Mouse (Mus musculus) kidney, adult 8-10 months (tissue): ENCODE measurements around the gene Odaph.
A peak's percentile ranks its signal among the peaks of the same experiment; 100 is the strongest.
"Not testable (repeated sequence)": the region's sequence is repeated elsewhere in the genome, so short reads cannot be mapped to it uniquely, and the experiment has no call there.

Experiments
- DNase-seq, 2 experiments: peaks; one replicate each; pipeline ENCODE4 v3.0.0; 2022

Odaph gene

DNA sequence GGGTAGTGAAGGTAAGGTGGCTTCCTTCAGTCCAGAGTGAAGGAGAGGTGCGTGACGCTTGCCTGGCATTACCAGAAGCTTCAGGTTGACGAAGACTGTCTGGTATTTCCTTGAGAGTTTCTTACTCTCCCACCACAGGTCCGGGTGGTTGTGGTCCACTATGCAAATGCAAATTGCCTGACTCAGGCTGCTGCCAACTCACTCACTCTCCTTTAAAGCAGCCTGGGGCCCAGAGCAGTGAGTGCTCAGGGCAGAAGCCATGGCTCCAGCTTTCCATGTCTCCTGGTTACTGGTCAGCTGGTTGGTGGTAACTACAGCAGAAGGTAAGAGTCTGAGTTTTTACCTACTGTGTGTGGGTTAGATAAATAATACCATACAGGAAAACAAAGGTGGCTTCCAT lies at the start of gene Odaph:
Gene Odaph, plus strand, starts transcription at position 240 of the 400 bp plus-strand sequence.
- no peak for DNase-seq

DNA sequence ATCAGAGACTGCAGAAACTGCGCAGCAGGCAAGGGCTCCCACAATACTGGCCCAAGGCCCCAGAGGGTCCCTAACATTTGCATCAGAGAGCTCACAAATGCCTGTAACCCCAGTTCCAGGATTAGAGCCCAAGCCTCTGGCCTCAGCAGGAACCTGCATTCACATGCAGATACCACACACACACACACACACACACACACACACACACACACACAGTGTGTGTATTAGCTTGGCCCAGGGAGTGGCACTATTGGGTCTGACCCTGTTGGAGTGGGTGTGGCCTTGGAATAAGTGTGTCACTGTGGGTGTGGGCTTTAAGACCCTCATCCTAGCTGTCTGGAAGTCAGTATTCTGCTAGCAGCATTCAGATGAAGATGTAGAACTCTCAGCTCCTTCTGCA lies 41.7 kb upstream of the Odaph start:
- DNase-seq = not testable (repeated sequence)

DNA sequence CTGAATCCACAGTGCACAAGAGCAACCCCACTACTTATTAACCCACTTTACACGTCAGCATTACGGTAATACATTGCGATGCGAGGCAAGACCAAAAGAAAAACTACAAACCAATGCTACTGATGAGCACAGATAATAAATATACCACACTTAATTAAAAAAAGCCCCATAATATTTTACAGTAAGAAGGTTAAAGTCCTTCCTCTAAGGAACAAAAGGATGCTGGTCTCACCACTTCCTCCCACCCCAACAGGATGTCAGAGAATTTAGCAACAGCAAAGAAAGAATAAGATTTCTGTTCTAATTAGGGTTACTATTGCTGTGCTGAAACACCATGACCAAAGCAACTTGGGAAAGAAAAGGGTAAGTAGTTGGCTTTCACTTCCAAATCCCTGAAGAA lies 40.3 kb upstream of the Odaph start:
- no peak for DNase-seq

DNA sequence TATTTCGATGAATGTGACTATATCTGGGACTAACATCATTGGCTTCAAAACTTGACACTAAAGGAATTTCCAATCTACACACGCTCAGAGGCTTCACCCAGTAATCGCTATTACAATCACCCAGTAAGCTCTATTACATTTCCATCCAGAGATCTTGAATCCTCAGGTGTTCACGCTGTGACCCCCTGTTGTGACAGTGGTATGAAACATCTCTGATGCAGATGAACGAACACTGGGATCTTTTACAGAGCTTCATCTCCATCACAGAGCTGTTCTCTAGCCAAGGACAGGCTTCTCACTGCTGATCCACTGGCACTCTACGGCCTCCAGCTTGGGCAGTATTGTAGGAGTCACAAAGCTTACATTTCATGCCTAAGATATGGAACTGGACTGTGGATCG lies 37.8 kb upstream of the Odaph start:
- no peak for DNase-seq

DNA sequence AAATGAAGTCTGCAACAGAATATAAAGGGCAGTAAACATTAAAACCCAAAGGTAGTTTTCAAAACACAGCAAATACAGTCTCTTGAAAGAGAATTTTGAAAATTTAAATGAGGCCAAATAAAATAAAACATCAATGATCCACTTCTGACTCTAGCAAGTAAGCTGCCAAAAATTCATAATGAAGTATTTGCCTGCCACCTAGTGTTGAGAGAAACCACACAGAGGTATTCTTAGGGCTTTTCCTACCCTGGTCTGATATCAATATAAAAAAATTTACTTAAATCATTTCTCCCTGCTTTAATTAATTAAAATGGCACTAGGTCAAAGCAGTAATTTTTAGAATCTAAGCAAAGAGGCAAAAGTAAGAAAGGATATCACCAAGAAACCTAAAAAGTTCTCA lies 35.9 kb upstream of the Odaph start:
- no peak for DNase-seq

DNA sequence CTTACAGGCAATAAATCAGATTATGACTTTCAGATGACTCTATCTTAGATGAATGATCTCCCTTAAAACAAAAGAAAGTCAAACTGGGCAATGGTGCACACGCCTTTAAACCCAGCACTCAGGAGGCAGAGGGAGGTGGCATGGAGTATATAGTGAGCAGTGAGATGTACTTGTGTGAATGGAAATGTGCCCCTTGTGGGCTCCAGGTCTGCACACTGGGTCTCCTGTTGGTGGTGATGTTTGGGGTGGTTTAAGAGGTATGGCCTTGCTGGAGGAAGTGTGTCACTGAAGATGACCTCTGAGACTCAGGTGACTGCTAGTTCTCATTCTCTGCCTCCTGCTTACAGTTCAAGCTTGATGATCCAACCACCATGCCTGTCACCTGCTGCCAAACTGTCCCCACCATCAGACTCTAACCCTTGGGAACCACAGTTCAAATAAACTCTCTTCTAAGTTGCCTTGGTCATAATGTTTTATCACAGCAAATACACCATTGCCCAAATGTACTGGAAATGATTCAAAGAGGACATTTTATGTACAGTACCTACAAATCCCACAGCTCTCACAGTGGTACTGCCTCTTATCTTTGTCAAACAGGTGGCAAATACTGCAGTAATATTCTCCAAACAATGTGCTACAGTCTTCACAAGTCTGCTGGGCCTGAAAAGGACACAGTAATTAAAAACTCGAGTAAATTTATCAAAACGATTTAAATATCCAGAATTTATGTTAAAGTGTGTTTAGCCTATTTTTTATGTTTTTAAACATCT lies 30.1 kb upstream of the Odaph start:
- DNase-seq = no peak

DNA sequence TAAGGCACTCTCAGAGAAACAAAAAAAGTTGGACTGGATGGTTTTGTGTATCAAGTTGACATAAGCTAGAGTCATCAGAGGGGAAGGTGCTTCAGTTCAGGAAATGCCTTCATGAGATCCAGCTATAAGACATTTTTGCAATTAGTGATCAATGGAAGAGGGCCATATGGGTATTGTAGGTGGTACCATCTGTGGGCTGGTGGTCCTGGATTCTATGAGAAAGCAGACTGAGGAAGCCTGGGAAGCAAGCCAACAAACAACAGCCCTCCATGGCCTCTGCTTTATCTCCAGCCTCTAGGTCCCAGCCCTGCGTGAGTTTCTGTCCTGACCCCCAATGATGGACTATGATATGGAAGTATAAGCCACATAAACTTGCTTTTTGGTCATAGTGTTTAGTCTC lies 28.2 kb upstream of the Odaph start:
- DNase-seq = no peak

DNA sequence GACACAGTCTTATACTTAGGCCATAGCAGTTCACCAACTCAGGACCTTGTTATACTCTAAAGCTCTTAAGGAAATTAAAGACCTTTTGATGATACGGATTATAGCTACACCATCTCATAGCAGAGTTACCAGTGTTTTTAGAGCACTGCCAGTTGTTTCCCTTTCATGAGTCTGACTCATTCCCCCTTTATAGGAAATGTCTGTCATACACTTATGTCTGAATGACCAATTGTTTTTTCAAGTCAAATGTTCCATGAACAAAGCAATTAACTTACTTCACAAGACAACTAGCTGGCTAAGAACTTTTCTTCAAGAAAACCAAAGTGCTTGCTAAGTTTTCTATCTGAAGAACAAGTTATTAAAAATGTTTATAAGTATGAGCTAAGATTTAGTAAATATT lies 27.3 kb upstream of the Odaph start:
- no peak for DNase-seq

DNA sequence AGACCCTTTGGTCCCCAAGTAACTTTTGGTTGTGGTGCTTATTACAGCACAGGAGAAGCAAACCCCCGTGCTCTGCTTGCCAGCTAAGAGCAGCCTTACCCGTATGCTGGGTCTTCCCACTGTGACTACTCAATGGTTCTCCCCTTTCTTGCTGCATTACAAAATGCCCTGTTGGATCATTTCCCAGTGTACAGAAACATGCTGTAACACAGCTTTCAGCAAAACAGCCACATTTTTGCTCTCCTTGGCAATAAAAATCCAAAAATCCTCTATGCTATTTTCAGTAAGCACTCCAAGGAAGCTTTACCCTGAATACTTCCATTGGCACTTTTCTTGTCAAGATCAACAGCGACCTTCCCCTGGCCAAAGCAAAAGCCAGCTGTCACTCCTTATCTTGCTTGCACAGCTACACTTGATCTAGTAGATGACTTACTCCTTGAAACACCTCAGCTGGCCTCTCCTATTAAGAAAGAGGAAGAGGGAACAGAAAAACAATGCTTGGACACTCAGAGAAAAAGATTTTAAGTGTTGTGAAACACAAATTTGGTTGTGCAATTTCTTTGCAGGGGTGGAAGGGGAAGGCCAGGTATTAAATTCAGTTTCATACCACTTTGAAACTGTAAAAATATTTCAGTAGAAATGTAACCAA lies 26.5 kb upstream of the Odaph start:
- DNase-seq = peak in 1 of 2 experiments; percentile 5

DNA sequence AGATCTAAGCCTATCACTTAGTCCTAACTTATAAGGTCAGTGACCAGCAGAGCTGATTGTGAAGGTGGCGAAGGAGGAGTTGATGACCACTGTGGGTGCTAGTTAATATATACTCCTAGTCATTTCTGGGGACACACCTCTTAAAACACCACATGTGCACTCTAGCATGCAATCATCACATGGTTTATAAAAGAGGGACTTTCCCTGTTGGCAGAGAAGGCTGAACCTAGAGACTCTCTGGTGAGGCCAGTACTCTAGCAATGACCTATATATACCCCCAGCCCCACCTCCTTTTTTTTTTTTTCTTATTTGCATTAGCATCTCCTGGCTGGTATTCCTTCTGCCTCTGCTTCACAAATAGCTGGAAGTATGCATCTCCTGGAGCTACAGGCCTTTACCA lies 25.9 kb upstream of the Odaph start:
- DNase-seq = peak; percentile 29 to 58

DNA sequence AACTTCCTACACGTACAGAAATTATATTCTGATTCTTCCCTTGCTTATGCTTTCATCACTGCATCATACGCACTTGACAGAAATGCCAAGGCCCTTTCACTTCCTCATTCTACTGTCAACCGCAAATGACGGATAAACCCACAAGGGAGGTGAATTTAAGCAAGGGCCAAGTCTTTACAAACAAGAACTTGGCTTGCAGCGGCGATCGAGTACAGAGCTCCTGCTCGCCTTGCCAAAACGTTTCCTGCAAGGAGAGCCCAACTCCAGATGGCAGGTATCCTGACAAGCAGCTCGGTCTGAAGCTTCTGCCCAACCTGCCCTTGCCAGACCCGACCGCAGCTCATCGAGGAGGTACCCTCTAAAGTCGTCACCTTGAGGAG lies 25.0 kb upstream of the Odaph start:
- no peak for DNase-seq

DNA sequence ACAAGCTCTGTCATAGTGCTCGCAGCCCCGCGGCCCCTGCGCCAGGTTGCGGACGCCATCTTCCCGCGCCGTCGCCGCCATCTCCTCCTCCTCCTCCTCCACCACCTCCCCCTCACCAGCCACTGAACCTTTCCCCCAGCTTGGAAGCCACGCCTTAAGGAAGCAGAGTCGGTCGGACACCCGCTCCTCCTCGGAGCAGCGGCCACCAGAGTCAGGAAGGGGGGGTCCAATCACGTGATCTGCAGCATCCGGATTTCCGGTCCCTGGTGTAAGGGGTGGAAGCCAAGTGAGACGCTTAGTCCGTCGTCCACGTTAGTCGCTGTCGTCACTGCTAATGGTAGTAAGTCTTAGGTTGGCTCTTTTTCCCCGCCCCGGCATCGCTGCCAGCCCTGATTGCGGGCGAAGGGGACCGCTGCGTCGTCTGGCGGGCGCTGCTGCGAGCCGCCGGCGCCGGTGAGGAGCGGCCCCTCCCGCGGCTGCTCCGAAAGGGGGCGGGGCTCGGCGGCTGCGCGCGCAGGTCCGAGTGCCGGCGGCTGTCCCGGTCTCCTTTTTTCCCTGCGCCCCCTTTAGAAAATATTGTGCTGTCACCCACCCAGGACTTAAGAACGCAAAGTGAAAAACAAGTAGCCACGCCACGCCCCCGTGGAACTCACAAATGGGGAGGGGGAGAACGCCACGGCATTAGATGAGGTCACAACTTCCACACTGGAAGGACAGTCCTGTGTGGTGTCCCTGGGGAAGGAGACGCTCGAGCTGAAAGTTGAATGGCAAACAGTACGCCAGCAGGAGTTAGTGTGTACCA lies 24.4 kb upstream of the Odaph start, which contains the start of gene Rchy1:
Gene Rchy1, minus strand, starts transcription at position 430 of the 802 bp plus-strand sequence.
- DNase-seq = peak; percentile 97 to 98

DNA sequence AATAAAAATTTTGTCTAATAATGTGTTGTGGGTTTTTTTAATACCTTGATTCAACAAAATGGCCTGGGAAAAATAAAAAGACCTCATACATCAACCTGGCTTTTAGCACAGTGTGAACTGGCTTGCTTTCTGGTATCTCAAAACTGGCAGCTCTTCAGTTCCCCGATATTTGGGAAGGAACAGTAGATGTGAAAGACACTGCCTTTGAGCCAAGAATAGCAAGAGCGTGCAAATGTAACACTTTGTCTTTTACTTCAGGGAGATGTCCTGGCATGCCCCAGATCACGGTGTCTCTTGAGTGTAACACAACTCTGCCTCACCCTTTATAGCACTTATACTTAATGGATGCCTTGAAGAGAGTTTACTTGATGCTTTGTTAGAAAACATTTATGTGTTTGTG lies 15.2 kb upstream of the Odaph start:
- DNase-seq = no peak

DNA sequence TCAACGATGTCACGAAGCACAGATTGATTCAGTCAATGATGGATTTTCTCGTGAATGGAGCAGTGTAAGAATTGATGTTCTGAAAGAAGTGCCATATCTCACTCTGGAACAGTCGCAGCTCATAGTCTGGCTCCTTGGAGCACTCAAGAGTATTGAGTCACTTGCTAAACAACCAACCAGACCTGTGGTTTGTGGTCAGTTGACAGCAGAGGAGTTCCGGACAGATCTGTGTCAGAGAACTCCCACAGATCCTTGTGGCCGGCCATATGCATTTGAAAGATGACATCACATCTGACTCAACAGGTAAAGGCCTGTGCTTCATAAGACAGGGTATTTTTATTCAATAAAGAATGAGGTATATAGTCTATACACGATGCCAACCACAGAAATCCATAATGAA lies 13.3 kb upstream of the Odaph start:
- no peak for DNase-seq

DNA sequence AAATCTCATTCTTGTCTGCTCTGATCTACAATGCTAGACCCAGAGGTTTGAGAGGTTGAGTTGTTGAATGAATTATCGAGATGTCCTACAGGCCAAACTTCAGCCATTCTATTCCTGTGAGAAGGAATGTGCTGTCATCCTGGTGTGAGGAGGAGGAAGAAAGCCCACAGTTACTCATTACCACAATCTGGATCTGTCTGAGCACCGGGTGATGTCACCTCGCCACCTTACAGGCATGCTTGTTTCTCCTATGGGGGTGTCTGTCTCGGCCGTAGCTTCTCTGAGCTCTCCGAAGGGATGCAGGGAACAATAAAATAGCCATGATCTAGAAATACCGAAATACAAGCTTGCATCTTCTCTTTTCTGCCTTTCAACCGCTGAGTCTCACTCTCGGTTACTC lies 11.5 kb upstream of the Odaph start:
- no peak for DNase-seq

DNA sequence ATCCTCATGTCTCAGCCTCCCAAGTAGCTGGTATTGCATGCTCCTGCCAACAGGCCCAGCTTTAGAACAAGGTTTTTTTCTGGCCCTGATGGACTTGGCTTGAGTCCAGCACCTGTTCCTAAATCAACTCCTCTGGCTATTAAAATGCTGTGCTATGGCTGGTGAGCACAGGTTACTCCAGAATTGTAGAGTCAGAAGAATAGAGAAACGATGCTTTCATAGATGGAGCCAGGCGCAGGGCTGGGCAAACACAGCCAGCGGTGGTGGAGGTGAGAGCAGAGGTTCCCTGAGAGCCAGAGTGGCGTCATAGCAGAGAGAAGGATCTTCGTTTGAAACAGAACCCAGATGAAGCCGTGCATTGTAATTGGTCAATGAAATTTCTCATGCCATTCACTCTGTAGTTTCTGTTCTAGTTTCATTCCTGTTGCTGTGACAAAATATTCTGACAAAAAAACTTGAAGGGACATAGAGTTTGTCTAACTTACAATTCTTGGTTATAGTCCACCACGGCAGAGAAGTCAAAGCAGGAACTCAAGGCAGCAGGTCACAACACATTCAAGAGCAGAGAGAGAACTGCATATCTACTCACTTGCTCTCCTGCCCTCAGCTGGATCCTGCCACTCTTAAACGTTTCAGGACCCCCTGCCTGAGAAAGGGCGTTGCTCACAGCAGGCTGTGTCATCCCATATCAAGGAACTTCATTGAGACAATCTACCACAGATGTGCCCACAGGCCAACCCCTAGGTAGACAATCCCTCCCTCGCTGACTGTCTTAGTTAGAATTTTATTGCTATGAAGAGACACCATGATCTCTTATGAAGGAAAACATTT lies 10.5 kb upstream of the Odaph start:
- DNase-seq = no peak

DNA sequence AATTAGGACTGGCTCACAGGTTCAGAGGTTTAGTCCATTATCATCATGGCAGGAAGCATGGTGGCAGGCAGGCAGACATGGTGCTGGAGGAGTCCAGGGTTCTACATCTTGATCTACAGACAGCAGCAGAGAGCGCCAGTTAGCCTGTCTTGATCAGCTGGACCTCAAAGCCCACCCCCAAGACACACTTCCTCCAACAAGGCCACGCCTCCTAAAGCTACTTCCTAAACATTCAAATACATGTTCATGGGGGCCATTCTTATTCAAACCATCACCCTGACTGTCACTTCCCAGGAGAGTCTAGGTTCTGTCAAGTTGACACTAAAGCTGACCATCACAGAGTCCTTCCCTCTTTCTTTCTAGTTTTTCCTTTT lies 9.9 kb upstream of the Odaph start:
- DNase-seq = no peak

DNA sequence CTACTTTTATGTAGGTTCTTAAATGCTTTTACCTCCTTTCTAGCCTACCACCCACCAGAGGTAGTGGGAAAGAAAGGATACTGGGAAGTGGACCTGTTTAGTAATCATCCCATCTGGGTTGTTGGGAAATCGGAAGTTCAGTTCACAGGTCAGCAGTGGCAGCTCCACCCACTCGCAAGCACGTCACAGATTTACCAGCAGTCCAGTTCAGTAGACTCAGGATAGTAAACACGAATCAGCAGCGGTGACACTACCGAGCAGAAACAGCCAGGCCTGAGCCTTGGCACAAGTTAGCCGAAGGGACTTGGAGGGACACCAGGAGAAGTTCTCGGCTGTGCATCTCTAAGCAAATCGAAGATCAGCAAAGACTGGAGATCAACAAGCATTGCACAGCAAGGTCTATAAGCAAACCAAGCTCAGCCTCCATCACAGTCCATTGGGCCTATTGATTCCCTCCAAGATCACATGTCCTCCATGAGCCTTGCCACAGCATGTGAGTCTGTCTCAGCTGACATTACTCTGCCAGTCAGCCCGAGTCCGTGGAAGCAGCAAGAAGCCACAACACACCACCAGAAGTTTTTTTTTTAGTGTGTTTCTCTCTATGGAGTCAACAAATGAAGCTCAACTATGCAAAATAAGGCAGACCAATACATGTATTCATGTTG lies 6.0 kb upstream of the Odaph start:
- DNase-seq = no peak

DNA sequence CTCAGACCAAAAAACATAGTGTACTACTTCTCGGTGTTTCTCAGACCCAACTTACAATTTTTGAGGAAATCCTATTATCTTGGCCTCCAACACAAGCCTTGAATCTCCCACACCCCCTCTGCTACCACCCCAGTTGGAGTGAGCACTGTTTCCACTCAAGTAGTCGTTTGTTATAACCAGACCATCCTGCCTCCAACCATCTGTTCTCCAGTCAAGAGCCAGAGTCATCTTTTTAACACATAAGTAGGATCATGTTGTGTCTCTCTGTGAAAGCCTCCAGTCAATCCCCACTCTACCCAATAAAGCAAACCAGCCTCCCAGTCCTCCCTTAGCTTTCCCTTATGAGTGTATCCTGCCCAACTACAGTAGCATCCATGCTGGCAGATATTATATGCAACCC lies 3.8 kb upstream of the Odaph start:
- no peak for DNase-seq

DNA sequence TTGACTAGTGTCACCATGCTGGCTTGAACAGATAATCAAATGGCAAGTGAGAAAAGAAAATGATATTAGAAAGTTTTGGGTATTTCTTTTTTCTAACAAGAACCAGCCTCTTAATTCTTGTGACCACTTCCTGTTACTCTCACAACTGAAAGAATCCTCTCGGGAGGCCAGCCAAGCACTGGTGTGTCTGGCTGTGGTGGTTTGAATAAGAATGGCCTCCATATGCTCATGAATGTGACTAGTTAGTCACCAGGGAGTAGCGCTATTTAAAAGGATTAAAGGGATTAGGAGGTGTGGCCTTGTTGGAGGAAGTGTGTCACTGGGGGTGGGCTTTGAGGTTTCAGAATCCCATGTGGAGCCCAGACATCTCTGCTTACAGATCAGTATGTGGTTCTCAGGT lies 1.6 kb upstream of the Odaph start:
- DNase-seq = no peak

DNA sequence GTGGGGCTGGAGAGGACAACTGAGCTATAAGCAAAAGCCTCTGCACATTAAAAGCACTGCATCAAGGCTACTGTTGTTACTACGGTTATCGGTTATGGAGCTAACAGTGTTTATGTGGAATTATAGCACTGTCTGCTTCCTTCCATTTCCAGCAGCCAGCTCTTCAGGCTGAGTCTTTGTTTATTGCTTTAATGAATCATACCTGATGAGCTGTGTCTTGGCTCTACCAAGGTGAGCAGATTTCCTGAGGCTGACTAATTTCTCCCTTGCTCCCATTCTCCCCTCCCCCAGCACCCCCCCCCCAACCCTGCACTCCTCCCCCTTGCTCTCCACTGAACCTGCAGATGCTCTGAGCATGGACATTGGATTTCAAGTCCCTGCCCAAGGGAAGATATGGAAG lies 524 bp downstream of the Odaph start:
- DNase-seq = no peak

DNA sequence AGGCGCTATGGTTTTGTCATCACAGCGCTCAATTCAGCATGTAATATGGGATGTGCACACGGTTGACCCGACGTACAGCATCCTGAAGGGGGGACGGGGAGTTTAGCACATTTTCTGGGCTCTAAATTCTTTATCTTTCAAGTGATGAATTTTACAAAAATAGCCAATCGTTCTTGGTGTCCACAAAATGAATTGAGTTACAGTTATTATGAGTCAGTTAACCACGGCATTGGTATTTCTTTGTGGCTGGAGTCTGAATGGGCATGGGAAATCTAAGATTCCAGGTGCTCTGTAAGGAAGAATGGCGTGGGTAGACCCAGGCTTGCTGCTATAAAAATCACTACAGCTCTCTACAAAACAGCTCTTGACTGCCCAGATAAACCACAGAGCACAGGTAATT lies 2.0 kb downstream of the Odaph start:
- DNase-seq = no peak
